Mouse (Mus musculus): ENCODE results near the gene Lrriq3. TPM values are rescaled to one million over a fixed set of nuclear protein-coding genes. Genes with fewer than 3 reads are reported as not detected.

Gene Lrriq3
- total RNA-seq (2021): 1 to 10 TPM; 1.0 to 1.4 TPM
- long read RNA-seq, experiment 1, partial matches to known transcripts: 0 of 1 reads
- long read RNA-seq, experiment 1, other reads (novel, unspliced or antisense): 1 of 1 reads
- long read RNA-seq, experiment 2, partial matches to known transcripts: 0 of 1 reads
- long read RNA-seq, experiment 2, other reads (novel, unspliced or antisense): 0 of 1 reads

- DNase-seq: peak; percentile 94
Observed at GRCm38 (mm10) chr3:155093116-155093956, at the start of gene Lrriq3, which contains the start of gene Fpgt. Lrriq3 (plus strand) TSS chr3:155093434. Fpgt (minus strand) TSS chr3:155093403.

- no peak for DNase-seq
Observed at GRCm38 (mm10) chr3:155052021-155052420, 41.2 kb upstream of the Lrriq3 start.

GRCm38 (mm10) chr3:155053189-155053588, 40.0 kb upstream of the Lrriq3 start:
- no peak for DNase-seq

GRCm38 (mm10) chr3:155055231-155055916, 37.9 kb upstream of the Lrriq3 start, which contains the start of gene Tnni3k:
Tnni3k (minus strand) TSS chr3:155055407.
- DNase-seq: no peak

- DNase-seq: no peak
Observed at GRCm38 (mm10) chr3:155056606-155057005, 36.6 kb upstream of the Lrriq3 start.

- no peak for DNase-seq
Observed at GRCm38 (mm10) chr3:155057566-155057965, 35.7 kb upstream of the Lrriq3 start.

GRCm38 (mm10) chr3:155058800-155059448, 34.3 kb upstream of the Lrriq3 start:
- no peak for DNase-seq

- no peak for DNase-seq
Observed at GRCm38 (mm10) chr3:155059449-155059822, 33.8 kb upstream of the Lrriq3 start.

GRCm38 (mm10) chr3:155077908-155078307, 15.3 kb upstream of the Lrriq3 start:
- no peak for DNase-seq

GRCm38 (mm10) chr3:155092081-155092480, 1.2 kb upstream of the Lrriq3 start:
- no peak for DNase-seq

- no peak for DNase-seq
Observed at GRCm38 (mm10) chr3:155099266-155099665, 6.0 kb downstream of the Lrriq3 start.

- DNase-seq: no peak
Observed at GRCm38 (mm10) chr3:155105957-155106356, 12.7 kb downstream of the Lrriq3 start.

- no peak for DNase-seq
Observed at GRCm38 (mm10) chr3:155137737-155138136, 44.5 kb downstream of the Lrriq3 start.

GRCm38 (mm10) chr3:155141047-155141446, 47.8 kb downstream of the Lrriq3 start:
- no peak for DNase-seq

- DNase-seq: no peak
Observed at GRCm38 (mm10) chr3:155144368-155144767, 51.1 kb downstream of the Lrriq3 start.

GRCm38 (mm10) chr3:155161842-155162241, 68.6 kb downstream of the Lrriq3 start:
- DNase-seq: no peak

GRCm38 (mm10) chr3:155180303-155180902, 87.2 kb downstream of the Lrriq3 start:
- no peak for DNase-seq

GRCm38 (mm10) chr3:155186456-155186855, 93.2 kb downstream of the Lrriq3 start:
- DNase-seq: no peak

GRCm38 (mm10) chr3:155188857-155189256, 95.6 kb downstream of the Lrriq3 start:
- DNase-seq: no peak

- DNase-seq: no peak
Observed at GRCm38 (mm10) chr3:155234919-155235318, 141.7 kb downstream of the Lrriq3 start.

- DNase-seq: no peak
Observed at GRCm38 (mm10) chr3:155235502-155235901, 142.3 kb downstream of the Lrriq3 start.

Measured in adrenal gland, postnatal 10 days (tissue).